Mouse (Mus musculus): ENCODE measurements at regions not wholly inside any gene's neighbourhood (a gene's known extent, or its start where the extent isn't known, plus 50 kb on each side); places are given as distances from the start of the nearest gene placed in this dataset.

DNA sequence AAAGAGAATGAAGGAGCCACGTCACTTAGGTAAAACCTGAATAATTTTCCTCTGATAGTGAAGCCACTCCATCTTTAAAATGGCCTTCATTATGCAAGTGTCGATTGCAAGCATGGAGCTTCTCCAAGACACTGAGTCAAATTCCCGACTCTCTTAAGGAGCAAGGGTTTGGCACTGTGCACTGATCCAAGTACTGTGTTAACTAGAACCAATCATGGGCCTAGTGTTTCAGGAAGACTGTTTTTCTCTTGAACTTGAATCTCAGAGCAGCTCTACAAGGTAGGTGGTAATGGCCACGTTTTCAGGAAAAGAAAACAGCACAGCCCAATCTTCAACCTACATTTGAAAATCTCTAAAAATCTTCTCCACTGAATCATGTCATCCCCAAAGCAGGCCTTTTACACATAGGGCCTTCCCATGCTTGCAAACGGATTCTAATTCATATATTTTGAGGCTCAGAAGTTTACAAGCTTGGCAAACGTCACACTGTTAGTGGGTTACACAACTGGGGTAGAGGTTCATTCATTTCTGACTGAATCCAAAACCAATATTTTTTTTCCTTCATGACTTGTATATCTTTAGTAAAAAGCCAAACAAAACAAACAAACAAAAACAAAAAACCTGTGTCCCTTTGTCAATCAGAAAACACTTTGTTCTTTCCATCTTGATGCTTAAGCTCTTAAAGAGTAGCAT, 342.2 kb upstream of the Zfp462 start:
- DNase-seq (ENCODE audit: low spot score) = no peak

- no peak for DNase-seq (ENCODE audit: low spot score)
Observed at GRCm38 (mm10) chr4:54610101-54610500, 334.7 kb upstream of the Zfp462 start.

GRCm38 (mm10) chr4:54611990-54612980, 332.6 kb upstream of the Zfp462 start:
- no peak for DNase-seq (ENCODE audit: low spot score)

DNA sequence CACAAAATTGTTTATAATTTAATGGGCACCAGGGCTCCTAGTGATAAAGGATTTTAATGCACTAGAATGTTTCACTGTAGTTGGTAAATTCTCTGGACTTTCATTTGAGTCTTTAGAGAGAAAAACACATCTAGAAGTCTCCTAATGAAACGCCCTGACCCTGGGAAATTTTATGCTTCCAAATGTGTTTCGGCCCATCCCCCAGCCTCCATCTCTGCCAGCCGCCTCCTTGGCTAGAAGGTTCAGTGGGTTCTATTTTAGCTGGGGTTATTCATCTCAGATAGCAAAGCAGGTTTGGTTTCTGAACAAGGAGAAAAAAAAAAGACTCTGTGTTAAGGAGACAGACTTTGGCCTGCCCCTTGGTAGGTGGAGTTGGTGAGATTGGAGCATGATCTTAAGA, 331.8 kb upstream of the Zfp462 start:
- DNase-seq (ENCODE audit: low spot score) = no peak

- no peak for DNase-seq (ENCODE audit: low spot score)
Observed at GRCm38 (mm10) chr4:54613611-54614010, 331.2 kb upstream of the Zfp462 start.

- DNase-seq (ENCODE audit: low spot score) = no peak
Observed at GRCm38 (mm10) chr4:54615886-54616285, 329.0 kb upstream of the Zfp462 start.

DNA sequence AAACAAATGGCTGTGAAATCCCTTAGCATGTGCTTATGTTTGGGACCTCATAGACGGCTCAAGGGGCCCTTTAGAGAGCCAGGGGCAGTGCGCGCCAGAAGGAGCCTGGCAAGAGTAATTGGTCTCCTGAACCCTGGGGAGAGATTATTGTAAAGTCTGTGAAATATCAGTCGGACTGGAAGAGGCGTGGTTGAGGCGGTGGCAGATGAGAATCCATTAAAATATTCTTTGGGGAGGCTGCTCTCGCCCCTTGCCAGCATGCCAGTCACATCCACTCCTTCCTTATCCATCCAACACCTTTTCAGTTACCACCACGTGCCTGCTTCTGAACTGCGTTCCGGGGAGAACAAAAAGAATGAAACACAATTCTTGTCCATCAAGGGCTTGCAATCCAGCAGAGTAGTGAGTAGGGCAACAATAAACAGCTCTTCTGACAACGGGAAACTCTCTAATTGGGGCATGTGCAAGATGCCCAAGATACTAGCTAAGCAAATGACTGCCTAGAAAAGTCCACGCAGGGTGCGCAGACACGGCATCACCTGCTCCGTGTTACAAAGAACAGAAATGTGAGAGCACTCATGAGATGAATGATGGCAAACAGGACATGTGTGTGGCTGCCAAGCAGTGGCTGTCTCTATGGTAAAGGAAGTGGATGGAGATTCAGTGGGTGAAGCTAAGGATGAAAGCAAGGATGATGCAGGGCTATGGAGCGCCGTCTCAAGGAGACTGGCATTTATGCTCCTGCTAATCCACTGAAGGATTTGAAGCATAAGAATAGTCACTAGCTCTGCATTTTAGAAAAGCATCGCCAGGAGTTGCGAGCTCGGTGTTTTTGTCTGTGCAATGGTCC, 320.6 kb upstream of the Zfp462 start:
- no peak for DNase-seq (ENCODE audit: low spot score)

- no peak for DNase-seq (ENCODE audit: low spot score)
Observed at GRCm38 (mm10) chr4:54636986-54637641, 307.7 kb upstream of the Zfp462 start.

GRCm38 (mm10) chr4:54646033-54646432, 298.8 kb upstream of the Zfp462 start:
- DNase-seq (ENCODE audit: low spot score) = no peak

- no peak for DNase-seq (ENCODE audit: low spot score)
Observed at GRCm38 (mm10) chr4:54646459-54646858, 298.4 kb upstream of the Zfp462 start.

DNA sequence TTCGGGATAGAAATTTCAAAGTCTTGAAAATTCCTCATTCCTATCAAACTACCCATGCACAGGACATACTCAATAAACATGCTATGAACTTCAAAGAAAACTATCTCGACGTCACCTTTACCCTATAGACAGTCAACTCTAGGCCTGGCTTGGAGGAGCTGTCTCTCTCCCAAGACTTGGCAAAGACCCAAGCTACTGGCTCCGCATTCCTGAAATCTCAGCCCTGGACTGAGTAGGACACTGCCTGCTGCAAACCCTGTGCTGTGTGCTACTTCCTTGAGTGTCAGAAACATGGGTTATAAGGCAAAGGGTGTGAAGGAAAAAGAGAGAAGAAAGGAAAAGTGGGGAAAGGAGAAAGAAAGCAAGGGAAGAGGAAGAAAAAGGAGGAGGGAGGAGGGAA, 296.6 kb upstream of the Zfp462 start:
- no peak for DNase-seq (ENCODE audit: low spot score)

- no peak for DNase-seq (ENCODE audit: low spot score)
Observed at GRCm38 (mm10) chr4:54651646-54652110, 293.2 kb upstream of the Zfp462 start.

DNA sequence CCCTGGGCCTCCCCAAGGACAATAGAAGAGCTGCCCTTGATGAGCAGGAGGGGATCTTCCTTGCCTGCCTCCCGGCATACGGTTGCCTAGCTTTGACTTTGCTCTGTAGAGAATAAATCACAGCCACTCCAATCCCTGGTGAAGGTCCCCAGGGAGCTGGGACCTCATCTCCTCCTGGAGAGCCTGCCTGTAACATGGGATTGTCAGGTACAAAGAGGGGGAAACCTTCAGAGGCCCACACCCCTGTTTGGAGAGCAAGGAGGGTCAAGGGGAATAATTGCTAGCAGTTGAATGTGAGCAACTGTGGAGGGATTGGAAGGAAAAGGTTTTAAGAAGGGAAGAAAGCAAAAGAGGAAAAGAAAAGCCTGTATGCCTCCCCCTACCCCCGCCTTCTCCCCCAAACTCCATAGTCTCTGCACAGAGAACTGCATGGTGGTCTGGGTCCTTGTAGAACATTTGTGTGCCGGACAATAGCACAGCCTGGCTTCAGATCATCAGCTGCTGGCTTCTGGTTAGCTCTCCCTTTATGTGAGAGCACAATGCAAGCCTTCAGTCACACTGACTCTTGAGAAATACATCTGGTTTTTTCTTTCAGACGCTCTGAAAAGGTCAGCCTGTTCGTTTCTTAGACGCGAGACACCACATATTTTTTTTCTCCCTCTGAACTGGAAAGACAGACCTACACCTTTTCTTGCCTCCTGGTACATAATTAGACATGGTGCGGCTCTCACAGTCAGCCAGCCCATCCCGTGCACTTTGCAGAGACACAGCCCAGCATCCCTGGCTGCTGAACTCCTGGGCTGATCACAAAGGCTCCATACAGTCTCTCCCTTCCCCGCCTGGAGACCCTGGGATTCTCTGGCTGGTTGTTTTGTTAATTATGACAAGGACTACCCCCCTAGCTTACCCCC, 292.5 kb upstream of the Zfp462 start:
- DNase-seq (ENCODE audit: low spot score) = no peak

GRCm38 (mm10) chr4:54653097-54653776, 291.6 kb upstream of the Zfp462 start:
- DNase-seq (ENCODE audit: low spot score) = no peak

Data from c-Kit-positive CD71-positive TER-119-positive erythroid progenitor cells, embryonic 14.5 days (primary cell).